Mouse (Mus musculus): ENCODE results near the gene Dbp.

Gene Dbp

DNA sequence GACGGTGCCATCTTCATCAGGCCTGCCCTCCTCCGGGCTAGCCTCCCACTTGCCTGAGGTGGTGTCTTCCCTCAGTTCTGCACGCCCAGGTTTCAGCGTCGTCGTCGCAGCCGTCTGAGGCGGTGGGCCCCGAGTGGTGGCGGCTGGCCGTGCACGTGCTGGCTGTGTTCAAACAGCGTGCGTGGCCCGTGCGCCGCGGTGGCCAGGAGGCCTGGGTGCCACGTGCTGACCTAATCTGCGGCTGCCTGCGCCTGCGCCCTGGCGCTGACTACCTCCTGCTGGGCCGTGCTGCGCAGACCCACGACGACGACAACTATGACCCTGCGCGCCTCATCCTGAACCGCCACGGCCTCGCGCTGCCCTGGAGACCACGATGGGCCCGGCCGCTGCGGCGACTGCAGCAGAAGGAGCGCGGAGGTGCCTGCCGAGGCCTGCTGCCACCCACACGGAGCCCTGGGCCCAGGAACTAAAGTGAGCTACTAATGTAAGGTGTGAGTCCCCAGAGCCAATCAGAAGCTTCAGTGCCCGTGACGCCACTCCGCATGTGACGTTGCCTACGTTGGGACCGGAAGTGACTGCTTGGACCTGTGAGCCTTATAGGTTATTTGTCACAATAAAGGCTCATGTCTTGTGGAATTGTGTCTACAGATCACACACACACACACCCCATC lies 10.8 kb upstream of the Dbp start, which contains the start of gene Sec1:
Gene Sec1 (minus strand): TSS at position 482 of the 671 bp plus-strand sequence.
- DNase-seq (ENCODE audit: inconsistent ontology term): no peak

GRCm38 (mm10) chr7:45695098-45695497 lies 9.8 kb upstream of the Dbp start:
- no peak for DNase-seq (ENCODE audit: inconsistent ontology term)

DNA sequence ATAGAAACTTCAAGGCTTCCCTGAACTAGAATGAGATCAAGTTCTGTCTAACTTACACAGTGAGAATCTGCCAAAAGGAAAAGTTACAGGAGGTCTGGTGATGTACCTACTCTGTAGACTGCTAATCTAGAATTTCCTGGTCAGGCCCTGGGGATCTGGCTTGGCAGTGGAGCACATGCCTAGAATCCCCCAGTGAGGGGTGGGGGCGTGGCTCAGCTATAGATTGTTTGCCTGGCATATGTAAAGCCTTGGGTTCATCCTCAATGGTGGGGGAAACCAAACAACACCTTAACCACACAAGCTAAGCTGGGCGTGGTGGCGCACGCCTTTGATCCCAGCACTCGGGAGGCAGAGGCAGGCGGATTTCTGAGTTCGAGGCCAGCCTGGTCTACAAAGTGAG lies 7.0 kb upstream of the Dbp start:
- DNase-seq (ENCODE audit: inconsistent ontology term): no peak

DNA sequence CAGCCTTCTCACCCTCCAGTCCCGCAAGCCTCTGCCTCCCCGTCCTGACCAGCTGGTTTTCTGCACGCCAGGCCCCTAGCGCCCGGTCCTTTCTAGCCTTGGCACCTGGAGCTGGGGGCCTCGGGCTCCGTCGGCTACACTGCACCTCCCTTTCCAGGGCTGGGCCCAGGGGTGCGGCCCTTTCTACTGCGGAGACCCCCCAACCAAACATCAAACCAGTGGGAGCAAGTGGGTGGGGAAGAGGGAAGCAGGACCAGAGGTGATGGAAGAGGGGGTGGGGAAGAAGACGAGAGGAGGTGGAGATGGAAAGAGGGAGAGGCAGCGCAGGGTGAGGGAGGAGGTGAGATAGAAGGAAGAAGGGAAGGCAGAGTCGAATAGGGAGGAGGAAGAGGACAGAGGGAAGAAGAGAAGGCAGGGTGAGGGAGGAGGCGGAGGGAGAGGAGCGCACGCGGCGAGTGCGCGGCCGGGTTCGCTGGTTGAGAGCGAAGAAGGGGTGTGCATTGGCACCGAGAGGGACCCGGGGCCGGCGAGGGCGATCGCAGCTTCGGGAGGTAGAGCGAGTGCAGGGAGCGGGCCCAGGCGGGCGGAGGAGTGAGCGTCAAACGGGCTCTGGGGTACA lies 5.3 kb upstream of the Dbp start, which contains the start of gene Car11:
Gene Car11 (plus strand): TSS at position 321 of the 619 bp plus-strand sequence.
- no peak for DNase-seq (ENCODE audit: inconsistent ontology term)

GRCm38 (mm10) chr7:45700301-45701015 lies 4.4 kb upstream of the Dbp start:
- peak; percentile 78 for DNase-seq (ENCODE audit: inconsistent ontology term)

DNA sequence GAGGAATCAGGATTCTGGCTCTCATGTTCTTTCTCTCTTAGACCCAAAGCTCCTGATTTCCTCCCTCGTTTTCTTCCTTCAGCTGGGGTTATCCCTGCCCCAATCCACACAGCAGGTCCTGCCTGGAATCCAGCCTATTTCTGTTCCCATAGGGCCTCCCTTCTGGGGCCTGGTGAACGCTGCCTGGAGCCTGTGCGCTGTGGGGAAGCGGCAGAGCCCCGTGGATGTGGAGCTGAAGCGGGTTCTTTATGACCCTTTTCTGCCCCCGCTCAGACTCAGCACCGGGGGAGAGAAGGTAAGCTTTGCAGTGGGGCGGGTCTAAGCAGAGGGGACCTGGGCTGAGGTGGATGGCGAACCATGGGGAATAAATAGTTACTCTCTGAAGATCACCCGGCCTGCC lies 3.8 kb upstream of the Dbp start:
- no peak for DNase-seq (ENCODE audit: inconsistent ontology term)

DNA sequence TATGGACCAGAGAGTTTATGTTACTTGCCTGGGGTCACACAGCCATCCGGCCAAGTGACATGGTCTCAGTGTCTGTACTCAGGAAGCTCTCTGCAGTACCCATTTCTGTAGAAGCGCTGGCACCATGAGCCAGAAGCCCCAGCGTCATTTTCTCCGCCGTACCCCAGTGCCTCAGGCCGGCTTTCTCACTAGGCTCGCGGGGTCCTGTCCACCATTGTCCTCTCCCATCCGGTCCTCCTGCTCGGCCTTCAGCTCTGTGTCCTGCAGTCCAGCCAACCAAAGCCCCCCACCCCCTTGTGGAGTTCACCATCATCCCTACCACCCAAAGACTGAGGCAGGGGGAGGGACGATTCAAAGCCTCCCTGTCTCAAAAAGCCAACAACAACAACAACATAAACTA lies 3.3 kb upstream of the Dbp start:
- no peak for DNase-seq (ENCODE audit: inconsistent ontology term)

DNA sequence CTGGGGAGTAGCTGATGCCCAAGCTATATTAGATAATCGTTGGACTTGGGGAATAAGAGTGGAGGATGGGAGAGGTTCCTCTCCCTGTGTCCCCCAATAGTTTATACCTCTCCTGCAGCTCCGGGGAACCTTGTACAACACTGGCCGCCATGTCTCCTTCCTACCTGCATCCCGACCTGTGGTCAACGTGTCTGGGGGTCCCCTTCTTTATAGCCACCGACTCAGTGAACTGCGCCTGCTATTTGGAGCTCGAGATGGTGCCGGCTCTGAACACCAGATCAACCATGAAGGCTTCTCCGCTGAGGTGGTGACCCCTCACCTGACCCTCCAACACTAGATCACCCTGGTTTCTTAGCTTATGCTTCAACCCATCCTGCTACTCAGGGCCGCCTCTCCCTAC lies 2.6 kb upstream of the Dbp start:
- no peak for DNase-seq (ENCODE audit: inconsistent ontology term)

GRCm38 (mm10) chr7:45702809-45703520 lies 1.9 kb upstream of the Dbp start:
- DNase-seq (ENCODE audit: inconsistent ontology term): no peak

DNA sequence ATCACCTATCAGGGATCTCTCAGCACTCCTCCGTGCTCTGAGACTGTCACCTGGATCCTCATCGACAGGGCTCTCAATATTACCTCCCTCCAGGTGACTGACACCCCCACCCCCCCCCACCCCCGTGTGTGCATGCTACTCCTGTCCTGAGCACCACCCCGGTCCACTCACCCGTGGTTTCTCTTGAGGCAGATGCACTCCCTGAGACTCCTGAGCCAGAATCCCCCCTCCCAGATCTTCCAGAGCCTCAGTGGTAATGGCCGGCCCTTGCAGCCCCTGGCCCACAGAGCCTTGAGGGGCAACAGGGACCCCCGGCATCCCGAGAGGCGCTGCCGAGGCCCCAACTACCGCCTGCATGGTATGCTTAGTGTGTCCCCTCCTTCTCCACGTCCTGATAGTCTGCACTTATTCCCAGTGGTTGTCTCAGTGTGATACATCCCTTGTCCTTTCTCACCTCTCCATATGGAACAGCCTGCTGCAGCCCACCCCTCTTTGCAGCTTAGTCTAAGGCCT lies 1.3 kb upstream of the Dbp start:
- DNase-seq (ENCODE audit: inconsistent ontology term): no peak

- peak; percentile 94 for DNase-seq (ENCODE audit: inconsistent ontology term)
Measured at GRCm38 (mm10) chr7:45704046-45704559, 785 bp upstream of the Dbp start.

- no peak for DNase-seq (ENCODE audit: inconsistent ontology term)
Measured at GRCm38 (mm10) chr7:45705443-45705864, 566 bp downstream of the Dbp start.

GRCm38 (mm10) chr7:45705873-45706281 lies 989 bp downstream of the Dbp start:
- peak; percentile 95 for DNase-seq (ENCODE audit: inconsistent ontology term)

DNA sequence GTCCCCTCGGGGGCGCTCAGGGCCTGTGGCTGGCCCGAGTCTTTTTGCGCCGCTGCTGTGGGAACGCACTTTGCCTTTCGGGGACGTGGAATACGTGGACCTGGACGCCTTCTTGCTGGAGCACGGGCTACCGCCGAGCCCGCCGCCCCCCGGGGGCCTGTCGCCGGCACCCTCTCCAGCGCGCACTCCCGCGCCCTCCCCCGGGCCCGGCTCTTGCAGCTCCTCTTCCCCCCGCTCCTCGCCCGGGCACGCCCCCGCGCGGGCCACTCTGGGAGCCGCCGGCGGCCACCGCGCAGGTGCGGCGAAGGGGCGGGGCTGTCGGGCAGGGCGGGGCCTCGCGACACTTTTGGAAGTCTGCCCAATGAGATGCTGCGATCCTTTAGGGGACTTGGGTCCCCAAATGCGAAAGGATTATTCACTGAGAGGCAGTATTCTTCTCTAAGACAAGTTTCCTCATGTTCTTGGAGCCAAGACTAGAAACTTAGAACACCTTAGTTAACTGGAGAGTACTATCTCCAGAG lies 1.9 kb downstream of the Dbp start:
- peak; percentile 94 for DNase-seq (ENCODE audit: inconsistent ontology term)

GRCm38 (mm10) chr7:45707375-45707967 lies 2.6 kb downstream of the Dbp start:
- peak; percentile 97 for DNase-seq (ENCODE audit: inconsistent ontology term)

DNA sequence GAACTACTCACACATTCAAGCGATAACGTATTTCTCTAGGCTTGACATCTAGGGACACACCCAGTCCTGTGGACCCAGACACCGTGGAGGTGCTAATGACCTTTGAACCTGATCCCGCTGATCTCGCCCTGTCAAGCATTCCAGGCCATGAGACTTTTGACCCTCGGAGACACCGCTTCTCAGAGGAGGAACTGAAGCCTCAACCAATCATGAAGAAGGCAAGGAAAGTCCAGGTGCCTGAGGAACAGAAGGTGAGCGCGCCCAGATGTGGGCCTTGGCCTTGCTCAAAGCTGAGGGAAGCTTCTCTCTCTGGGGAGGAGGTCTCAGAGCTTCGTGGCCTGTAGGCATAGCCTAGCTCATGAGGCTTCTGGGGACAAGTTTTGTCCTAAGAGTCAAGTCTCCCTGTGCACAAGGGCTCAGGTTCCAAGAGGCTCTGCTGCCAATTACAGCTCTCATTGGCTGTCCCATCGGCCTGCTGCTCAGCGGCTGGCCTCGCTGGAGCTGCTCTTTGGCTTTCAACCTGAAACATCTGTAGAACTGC lies 3.4 kb downstream of the Dbp start:
- DNase-seq (ENCODE audit: inconsistent ontology term): no peak

- no peak for DNase-seq (ENCODE audit: inconsistent ontology term)
Measured at GRCm38 (mm10) chr7:45709036-45709435, 4.1 kb downstream of the Dbp start.

DNA sequence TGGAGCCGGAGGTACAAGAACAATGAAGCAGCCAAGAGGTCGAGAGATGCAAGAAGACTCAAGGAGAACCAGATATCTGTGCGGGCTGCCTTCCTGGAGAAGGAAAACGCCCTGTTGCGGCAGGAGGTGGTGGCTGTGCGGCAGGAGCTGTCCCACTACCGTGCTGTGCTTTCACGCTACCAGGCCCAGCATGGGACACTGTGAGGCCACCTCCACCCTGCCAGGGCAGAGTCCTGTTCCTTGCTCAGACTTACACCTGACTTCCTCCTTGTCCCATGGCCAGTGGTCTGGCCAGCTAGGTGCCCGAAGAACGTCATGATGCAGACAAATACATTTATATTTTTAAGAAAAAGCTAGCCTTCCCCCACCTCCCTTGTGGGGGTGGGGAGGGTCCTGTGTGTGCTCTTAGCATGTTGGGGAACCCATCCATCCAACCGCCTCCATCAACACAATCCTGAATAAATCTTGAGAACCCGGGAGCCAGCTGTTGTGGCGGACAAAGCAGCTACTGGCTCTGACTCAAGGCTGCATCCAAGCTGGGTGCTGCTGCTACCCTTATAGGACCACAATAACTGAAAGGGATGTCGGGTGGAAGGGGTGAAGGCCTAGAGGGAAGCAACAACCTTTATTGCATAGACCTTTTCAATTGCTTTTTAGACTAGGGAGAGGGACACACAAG lies 4.9 kb downstream of the Dbp start:
- DNase-seq (ENCODE audit: inconsistent ontology term): no peak

- DNase-seq (ENCODE audit: inconsistent ontology term): no peak
Measured at GRCm38 (mm10) chr7:45710477-45711191, 5.7 kb downstream of the Dbp start.

Measured in Muller cell, postnatal 12 days (primary cell).